Mouse (Mus musculus): ENCODE data around the gene Pax7. TPM values are rescaled to one million over a fixed set of nuclear protein-coding genes. Genes with fewer than 3 reads are reported as not detected.

The Pax7 gene
- polyA plus RNA-seq, 1 experiment from 2014 or later = 2.6 TPM

DNA sequence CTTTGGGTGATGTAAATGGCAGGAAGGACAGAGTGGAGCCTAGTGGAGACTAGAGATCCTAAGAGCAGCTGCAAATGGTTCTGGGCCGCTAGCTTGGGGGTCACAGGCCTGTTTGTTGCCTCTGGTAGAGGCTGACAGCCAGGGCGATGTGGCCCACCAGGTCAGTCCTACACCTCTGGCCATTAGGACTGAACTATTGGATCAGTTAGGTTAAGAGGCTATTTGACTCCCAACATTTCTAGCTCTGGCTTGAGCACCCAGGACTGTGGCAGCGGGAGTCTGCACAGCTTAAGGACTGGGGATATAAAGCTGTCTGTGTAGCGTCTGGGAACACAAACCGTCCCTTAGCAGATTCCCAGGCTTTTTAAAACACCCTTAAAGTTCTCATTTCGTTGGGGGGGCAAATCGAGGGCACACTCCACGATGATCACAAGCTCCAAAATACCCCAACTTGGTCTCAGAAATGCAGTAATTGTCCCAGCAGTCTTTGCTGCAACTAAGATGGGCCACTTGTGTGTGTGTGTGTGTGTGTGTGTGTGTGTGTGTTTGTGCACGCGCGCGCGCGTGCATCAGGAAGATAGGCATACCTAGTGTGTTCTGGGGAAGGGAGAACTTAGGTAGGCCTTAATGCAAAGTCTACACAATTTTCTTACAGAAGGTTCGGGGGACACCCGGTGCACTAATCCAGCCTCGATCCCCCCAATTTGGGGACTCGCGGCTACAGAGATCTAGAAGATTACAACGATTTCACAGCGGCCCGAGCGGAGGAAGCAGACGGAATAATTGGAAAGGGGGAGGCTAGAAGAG lies 2.5 kb downstream of the Pax7 start:
- Histone ChIP-seq H3K4me2 (replicated peaks) (peak overlapping the region; percentile 47), H3K9ac (no peak overlapping the region), H3K27ac (replicated peaks) (no peak overlapping the region), H3K9me3 (replicated peaks) (no peaks in the 10 kb centered on the region), H3K27me3 (peaks cover 99% of the 10 kb centered on the region), H3K4me1 (peaks cover 40% of the 10 kb centered on the region), H3K4me3 (replicated peaks) (peak overlapping the region; percentile 46), H3K36me3 (no peaks in the 10 kb centered on the region)
- no peak for ATAC-seq (ENCODE audit: insufficient number of reproducible peaks, low FRiP score, low TSS enrichment, low read depth)
- WGBS = 2% methylated on average over 24 of the region's 24 CpGs

DNA sequence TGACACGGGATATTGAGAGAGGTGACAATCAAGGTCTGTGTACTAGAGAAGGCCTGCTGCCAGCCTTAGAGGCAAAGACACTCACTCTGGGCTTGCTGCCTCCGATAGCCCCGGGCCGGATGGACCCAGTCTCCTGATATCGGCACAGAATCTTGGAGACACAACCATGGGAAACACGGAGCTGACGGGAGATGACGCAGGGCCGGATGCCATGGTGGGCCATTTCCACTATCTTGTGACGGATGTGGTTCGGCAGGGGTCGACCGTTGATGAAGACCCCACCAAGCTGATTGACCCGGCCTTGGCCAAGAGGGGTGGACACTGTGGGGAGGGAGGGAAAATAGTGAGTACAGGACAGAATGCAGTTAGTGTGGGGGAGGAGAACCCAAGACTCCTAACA lies 3.3 kb downstream of the Pax7 start:
- no peak overlapping the region for H3K9ac ChIP-seq
- peaks cover 99% of the 10 kb centered on the region for H3K27me3 ChIP-seq
- H3K4me3 ChIP-seq (replicated peaks) = peak overlapping the region; percentile 46
- ATAC-seq (ENCODE audit: insufficient number of reproducible peaks, low FRiP score, low TSS enrichment, low read depth) = no peak
- H3K4me2 ChIP-seq (replicated peaks) = peak overlapping the region; percentile 47
- 7% methylated on average over 14 of the region's 14 CpGs for WGBS
- H3K9me3 ChIP-seq (replicated peaks) = no peaks in the 10 kb centered on the region
- no peak overlapping the region for H3K27ac ChIP-seq (replicated peaks)
- peaks cover 36% of the 10 kb centered on the region for H3K4me1 ChIP-seq
- H3K36me3 ChIP-seq = no peaks in the 10 kb centered on the region

DNA sequence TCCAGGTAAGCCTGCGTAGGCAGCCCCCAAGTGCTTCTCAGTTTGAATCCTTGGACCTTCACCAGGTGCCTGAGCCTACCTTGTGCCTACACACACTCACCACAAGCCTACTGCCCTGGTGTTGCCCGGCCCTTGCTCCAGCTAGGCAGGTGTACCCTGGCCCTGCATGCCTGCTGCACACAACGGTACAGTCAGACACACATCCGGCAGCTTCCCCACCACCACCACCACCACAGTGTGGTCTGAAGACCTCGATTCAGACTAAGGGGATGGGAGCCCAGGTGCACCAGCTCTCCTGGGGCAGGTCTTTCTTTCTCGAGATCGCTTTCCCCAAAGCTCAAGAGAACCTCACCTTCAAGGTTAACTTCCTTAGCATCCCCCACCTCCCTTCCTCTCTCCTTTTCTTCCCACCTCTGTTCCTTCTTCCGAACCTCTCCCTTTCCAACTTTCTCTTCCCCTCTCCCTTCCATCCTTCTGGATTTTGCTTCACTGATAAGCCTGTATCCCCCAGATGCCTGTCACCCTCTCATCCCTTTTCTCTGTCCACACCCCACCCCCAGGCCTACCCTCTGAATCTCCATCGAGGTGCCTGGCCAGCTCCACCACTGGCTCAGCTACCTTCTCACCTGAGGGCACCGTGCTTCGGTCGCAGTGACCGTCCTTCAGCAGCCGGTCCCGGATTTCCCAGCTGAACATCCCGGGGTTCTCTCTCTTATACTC lies 4.3 kb downstream of the Pax7 start:
- H3K4me2 ChIP-seq (replicated peaks) = peak overlapping the region; percentile 35

DNA sequence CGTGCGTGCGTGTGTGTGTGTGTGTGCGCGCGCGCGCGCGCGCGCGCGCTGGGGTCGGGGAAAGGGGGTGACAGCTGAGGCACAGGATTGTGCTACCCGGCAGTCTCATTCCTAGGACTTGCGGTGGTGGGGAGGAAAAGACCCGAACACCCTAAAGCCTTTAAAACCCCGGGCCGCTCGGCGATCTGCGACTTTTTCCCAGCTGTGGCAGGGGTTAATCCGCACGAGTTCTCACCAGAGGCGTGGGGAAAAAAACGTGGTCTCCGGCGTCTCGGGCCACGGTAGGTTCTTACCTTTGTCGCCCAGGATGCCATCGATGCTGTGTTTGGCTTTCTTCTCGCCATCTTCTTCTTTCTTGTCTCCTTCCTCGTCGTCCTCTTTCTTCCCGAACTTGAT lies 5.0 kb downstream of the Pax7 start:
- peak overlapping the region; percentile 35 for H3K4me2 ChIP-seq (replicated peaks)
- no peaks in the 10 kb centered on the region for H3K9me3 ChIP-seq (replicated peaks)
- H3K27ac ChIP-seq (replicated peaks) = no peak overlapping the region
- H3K4me1 ChIP-seq = peaks cover 38% of the 10 kb centered on the region
- no peaks in the 10 kb centered on the region for H3K36me3 ChIP-seq
- H3K9ac ChIP-seq = no peak overlapping the region
- peak overlapping the region; percentile 20 for H3K4me3 ChIP-seq (replicated peaks)
- no peak for ATAC-seq (ENCODE audit: insufficient number of reproducible peaks, low FRiP score, low TSS enrichment, low read depth)
- H3K27me3 ChIP-seq = peaks cover 99% of the 10 kb centered on the region
- WGBS = 2% methylated on average over 37 of the region's 37 CpGs

More for the DNA sequence above, 4.3 kb downstream of the Pax7 start:
- 18% methylated on average over 16 of the region's 16 CpGs for WGBS
- no peak for ATAC-seq (ENCODE audit: insufficient number of reproducible peaks, low FRiP score, low TSS enrichment, low read depth)
- H3K27ac ChIP-seq (replicated peaks) = no peak overlapping the region
- peaks cover 99% of the 10 kb centered on the region for H3K27me3 ChIP-seq
- H3K36me3 ChIP-seq = no peaks in the 10 kb centered on the region
- H3K9me3 ChIP-seq (replicated peaks) = no peaks in the 10 kb centered on the region
- H3K4me3 ChIP-seq (replicated peaks) = peak overlapping the region; percentile 46
- peaks cover 37% of the 10 kb centered on the region for H3K4me1 ChIP-seq
- H3K9ac ChIP-seq = no peak overlapping the region

DNA sequence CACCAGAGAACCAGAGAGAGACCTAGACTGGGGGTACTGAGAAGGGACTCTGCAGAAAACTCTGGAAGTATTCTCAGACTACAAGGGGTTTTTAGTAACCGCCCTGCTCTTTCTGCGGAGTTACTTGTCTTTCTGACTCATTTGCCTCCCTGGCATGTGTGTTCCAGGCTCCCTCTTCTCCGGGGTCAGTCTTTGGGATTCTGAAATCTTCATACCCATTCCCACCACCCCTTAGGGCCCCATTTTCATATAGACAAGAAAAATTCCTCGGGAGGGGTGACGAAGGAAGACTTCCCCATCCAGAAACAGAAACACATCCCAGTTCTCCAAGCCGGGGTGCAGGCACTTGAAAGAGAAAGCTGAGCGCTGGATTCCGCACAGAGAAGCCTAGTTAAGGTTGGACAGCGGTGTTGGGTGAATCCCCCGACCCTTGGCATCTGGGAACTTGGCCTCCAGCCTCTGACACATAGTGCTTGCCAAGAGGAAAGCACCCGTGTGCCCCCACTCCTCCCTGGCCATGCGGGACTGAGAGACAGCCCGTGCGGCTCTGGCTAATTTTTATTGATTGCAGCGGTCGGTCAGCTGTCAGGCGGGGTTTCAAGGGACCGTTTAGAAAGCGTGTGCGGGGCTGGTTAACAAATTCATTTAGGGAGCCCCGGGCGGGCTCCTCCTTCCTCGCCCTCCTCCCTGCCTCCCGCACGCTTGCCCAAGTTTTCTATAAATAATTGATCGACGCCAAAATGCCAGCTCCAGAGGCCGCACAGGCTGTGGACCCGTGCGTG lies 5.6 kb downstream of the Pax7 start:
- ATAC-seq (ENCODE audit: insufficient number of reproducible peaks, low FRiP score, low TSS enrichment, low read depth) = no peak

DNA sequence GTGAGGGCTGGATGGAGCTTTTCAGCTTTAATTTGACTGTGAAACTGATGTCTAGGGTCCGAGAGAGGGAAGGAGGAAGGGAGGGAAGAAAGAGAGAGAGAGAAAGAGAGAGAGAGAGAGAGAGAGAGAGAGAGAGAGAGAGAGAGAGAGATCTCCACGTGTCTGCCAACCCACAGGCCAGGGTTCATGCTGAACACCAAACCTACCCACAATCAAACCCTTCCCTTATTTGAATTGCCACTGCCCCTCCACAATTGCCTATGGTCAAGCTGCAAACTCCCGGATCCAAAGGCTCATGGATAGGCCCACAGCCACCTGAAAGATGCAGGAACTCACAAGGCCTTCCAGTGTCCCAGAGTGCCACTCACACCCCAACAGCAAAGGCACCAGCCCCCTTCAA lies 7.1 kb downstream of the Pax7 start:
- WGBS = 15% methylated on average over 3 of the region's 3 CpGs
- Histone ChIP-seq H3K27ac (replicated peaks) (no peak overlapping the region), H3K27me3 (peaks cover 99% of the 10 kb centered on the region), H3K36me3 (no peaks in the 10 kb centered on the region), H3K9ac (no peak overlapping the region), H3K4me1 (peaks cover 36% of the 10 kb centered on the region), H3K9me3 (replicated peaks) (no peaks in the 10 kb centered on the region), H3K4me2 (replicated peaks) (no peak overlapping the region), H3K4me3 (replicated peaks) (no peak overlapping the region)
- no peak for ATAC-seq (ENCODE audit: insufficient number of reproducible peaks, low FRiP score, low TSS enrichment, low read depth)

More for the DNA sequence above, 5.6 kb downstream of the Pax7 start:
- H3K36me3 ChIP-seq = no peaks in the 10 kb centered on the region
- peak overlapping the region; percentile 35 for H3K4me2 ChIP-seq (replicated peaks)
- no peaks in the 10 kb centered on the region for H3K9me3 ChIP-seq (replicated peaks)
- H3K27ac ChIP-seq (replicated peaks) = no peak overlapping the region
- 8% methylated on average over 30 of the region's 30 CpGs for WGBS
- H3K9ac ChIP-seq = no peak overlapping the region
- H3K4me1 ChIP-seq = peaks cover 35% of the 10 kb centered on the region
- H3K4me3 ChIP-seq (replicated peaks) = peak overlapping the region; percentile 20
- peaks cover 99% of the 10 kb centered on the region for H3K27me3 ChIP-seq

DNA sequence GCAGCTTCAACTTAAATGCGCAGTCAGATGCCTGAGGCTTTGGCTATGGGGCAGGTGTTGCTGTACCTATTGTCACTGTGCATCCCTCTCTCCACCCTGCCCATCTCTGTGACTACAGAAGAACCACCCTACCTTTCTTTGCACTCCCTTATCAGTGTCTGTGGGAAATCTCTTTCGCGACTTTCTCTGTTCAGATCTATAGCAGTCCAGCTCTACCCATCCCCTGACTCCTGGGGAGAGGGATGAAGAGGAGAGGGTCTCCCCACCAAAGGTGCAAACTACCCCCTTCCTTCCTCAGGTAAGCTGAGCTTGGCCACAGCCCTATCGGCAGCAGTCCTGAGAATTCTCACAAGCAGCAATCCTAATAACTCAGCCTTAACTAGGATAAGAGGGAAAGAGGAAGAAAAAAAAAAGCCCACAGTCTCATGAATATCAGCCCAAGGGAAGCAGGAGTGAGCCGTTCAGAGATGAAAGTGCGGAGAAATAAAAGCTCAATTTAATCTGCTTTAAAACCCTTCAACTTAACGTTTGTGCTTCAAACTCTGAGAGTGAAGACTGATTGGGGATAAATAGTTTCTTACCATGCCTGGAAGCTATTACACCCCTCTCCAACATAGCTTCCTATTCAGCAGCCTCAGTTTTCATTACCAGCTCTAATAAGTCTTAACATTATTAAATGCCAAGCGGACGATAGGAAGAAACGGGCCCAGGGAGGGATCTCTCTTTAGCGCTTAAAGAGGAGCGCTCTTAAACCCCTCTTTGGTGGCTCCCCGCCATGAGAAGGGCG lies 7.8 kb downstream of the Pax7 start:
- H3K27me3 ChIP-seq = peaks cover 98% of the 10 kb centered on the region
- H3K9ac ChIP-seq = no peak overlapping the region
- peaks cover 42% of the 10 kb centered on the region for H3K4me1 ChIP-seq
- H3K36me3 ChIP-seq = no peaks in the 10 kb centered on the region
- no peak overlapping the region for H3K27ac ChIP-seq (replicated peaks)
- no peak for ATAC-seq (ENCODE audit: insufficient number of reproducible peaks, low FRiP score, low TSS enrichment, low read depth)
- no peak overlapping the region for H3K4me3 ChIP-seq (replicated peaks)
- 10% methylated on average over 14 of the region's 14 CpGs for WGBS
- no peaks in the 10 kb centered on the region for H3K9me3 ChIP-seq (replicated peaks)
- H3K4me2 ChIP-seq (replicated peaks) = no peak overlapping the region

DNA sequence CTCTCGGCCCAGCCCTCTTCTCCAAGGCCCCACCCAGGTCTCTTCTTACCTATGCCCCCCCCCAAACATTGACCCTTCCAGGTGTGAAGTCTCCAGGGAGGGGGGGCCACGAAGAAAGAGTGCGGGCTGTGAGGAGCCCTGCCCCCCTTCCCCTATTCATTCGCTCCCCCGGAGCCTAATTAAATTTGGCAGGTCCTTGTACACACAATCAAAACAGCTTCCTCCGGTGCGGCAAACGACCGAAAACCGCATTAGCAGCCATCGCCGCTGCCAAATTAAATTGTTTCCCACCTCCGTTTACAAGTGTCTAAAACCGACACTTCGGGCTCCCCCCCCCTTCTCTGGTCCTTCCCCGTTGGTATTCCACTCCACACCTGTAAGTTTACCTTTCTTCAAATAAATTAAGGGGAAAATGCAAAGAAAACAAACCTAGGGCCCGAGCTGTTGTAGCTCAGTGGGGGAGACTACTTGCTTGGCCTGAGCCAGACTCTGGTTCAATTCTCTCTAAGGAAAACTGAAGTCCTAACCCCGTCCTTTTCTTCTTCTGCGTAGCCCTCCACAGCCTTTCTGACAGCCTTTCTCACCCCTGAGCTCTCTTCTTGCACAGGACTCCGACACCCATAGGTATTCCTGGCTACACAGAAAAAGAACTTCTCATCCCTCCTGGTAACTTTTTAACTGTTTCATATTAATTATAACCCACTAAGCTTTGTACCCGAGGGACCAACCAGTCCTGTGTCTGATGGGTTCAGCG lies 8.6 kb downstream of the Pax7 start:
- Histone ChIP-seq H3K36me3 (no peaks in the 10 kb centered on the region), H3K4me2 (replicated peaks) (peak overlapping the region; percentile 36), H3K9me3 (replicated peaks) (no peaks in the 10 kb centered on the region), H3K9ac (no peak overlapping the region), H3K27ac (replicated peaks) (no peak overlapping the region), H3K4me1 (peaks cover 42% of the 10 kb centered on the region), H3K27me3 (peaks cover 96% of the 10 kb centered on the region), H3K4me3 (replicated peaks) (no peak overlapping the region)
- ATAC-seq (ENCODE audit: insufficient number of reproducible peaks, low FRiP score, low TSS enrichment, low read depth) = no peak
- WGBS = 5% methylated on average over 22 of the region's 22 CpGs

DNA sequence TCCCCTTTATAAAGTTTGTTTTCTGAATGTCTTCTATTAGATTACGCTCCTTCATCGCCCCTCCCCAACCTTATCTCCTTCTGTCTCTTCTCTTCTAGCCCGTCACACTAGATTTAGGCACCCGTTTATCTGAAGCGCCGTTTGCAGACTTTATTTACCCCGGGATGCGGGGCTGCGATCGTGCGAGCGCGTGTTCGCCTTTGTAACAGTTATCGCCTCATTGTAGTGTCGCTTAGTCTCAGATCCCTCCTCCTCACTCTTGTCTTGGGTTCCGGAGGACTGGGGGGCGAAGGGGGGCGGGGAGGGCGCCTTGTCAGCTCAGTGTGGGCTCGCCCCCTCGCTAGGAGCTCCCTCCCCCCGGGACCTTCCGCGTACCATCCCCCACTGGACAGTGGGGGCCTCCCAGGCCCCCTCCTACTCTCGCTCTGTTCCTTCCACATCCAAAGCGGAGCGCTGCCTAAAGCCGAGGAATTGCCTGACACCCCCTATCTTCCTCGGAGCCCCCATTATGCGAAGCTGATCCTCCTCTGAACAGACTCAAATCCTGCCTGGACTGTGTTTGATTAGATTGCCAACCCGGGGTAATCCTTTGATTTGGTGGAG lies 9.4 kb downstream of the Pax7 start:
- no peaks in the 10 kb centered on the region for H3K36me3 ChIP-seq
- no peak for ATAC-seq (ENCODE audit: insufficient number of reproducible peaks, low FRiP score, low TSS enrichment, low read depth)
- H3K27me3 ChIP-seq = peaks cover 96% of the 10 kb centered on the region
- 1% methylated on average over 32 of the region's 32 CpGs for WGBS
- peak overlapping the region; percentile 24 for H3K4me3 ChIP-seq (replicated peaks)
- H3K27ac ChIP-seq (replicated peaks) = no peak overlapping the region; the same call in 1 of the 2 replicates
- 0 out of 2 replicates have a peak overlapping the region, but pooled peaks have one; percentile 6 for H3K9ac ChIP-seq
- no peaks in the 10 kb centered on the region for H3K9me3 ChIP-seq (replicated peaks)
- H3K4me1 ChIP-seq = peaks cover 42% of the 10 kb centered on the region
- H3K4me2 ChIP-seq (replicated peaks) = peak overlapping the region; percentile 36
